Mouse (Mus musculus): ENCODE measurements around the gene Cpne5. TPM values are rescaled to one million over a fixed set of nuclear protein-coding genes. Genes with fewer than 3 reads are reported as not detected.

Gene Cpne5
- polyA plus RNA-seq, 1 experiment from 2014 or later, result 5.3 TPM

DNA sequence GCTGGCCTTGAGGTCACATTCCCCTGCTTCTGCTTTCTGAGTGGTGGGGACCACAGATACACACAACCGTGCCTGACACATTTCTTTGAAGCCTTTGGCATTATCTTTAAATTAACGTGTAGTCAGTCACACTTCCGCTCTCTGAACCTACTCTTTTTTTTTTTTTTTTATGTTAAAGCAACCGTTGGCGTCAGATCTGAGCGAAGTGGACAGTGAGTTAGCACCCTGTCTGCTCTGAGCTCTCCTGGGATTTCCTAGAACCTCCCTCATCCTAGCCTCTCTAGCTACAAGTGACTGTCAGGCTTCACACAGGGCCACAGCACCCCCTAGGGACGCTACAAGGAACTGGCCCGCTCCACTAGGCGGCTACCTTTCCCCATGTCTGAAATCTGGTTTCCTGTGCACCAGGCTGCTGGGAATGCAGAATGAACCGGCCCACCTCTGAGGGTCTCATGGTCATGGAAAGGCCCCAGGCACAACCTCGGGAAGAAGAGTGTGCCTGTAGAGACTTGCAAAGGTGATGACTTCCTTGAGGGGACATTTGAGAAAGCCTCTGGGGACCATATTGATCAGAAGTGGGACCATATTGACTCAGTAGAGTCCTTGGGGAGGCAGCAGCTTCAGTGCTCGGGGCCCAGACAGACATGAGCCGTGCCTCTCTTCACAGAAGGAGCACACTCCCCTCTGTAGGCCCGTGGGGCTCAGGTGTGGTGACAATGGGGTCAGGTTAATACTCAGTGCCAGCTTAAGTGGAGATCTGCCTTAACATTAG, 66.8 kb downstream of the Cpne5 start:
- Histone ChIP-seq H3K4me1 (replicated peaks; ENCODE audit: insufficient read depth, low read length) (peaks cover 4% of the 10 kb centered on the region; the same call in 1 of the 2 replicates), H3K27me3 (ENCODE audit: insufficient read depth, low read length) (no peaks in the 10 kb centered on the region), H3K4me2 (ENCODE audit: low read length) (no peak overlapping the region), H3K9me3 (replicated peaks; ENCODE audit: low read length) (no peaks in the 10 kb centered on the region), H3K36me3 (ENCODE audit: insufficient read depth, low read length) (no peaks in the 10 kb centered on the region), H3K4me3 (replicated peaks; ENCODE audit: low read depth, low read length) (no peak overlapping the region), H3K27ac (0 out of 2 replicates have a peak overlapping the region, but pooled peaks have one; percentile 54), H3K9ac (ENCODE audit: low read depth, low read length) (no peak overlapping the region)
- peak; percentile 95 for TF ChIP-seq CTCF (IDR thresholded peaks at IDR 0.05; ENCODE audit: low read depth)
- 19% methylated on average over 14 of the region's 14 CpGs for WGBS
- ATAC-seq (replicated peaks; ENCODE audit: low FRiP score, low read depth), result peak; percentile 61
- peak; percentile 92 for DNase-seq (ENCODE audit: low spot score)

DNA sequence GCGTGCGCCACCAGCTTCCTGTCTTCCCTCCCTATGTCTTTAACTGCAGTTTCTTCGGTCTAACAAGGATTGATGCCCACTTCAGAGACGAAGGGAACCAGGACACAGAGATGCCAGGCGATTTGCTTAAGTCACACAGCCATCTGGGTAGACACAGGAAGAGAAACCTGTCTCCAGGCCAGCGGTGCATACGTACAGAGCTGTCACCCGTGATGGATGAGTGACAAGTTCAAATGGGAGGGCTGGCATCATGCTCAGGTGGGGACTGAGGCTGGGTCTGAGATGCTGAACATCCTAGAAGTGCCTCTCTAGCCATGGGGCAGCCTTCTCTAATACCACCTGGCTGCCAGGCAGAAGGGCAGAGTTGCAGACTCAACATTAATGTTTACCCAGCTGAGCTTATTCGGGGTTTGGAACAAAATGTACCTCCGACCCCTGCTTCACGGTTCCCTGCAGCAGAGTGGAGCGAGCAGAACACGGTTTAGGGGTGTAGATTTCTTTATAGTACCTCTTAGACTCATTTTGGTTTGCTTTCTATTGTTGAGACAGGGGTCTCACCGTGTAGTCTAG, 67.5 kb downstream of the Cpne5 start:
- no peak for ATAC-seq (replicated peaks; ENCODE audit: low FRiP score, low read depth)
- Histone ChIP-seq H3K27me3 (ENCODE audit: insufficient read depth, low read length) (no peaks in the 10 kb centered on the region), H3K4me2 (ENCODE audit: low read length) (no peak overlapping the region), H3K4me3 (replicated peaks; ENCODE audit: low read depth, low read length) (no peak overlapping the region), H3K27ac (0 out of 2 replicates have a peak overlapping the region, but pooled peaks have one; percentile 54), H3K36me3 (ENCODE audit: insufficient read depth, low read length) (no peaks in the 10 kb centered on the region), H3K9ac (ENCODE audit: low read depth, low read length) (no peak overlapping the region), H3K4me1 (replicated peaks; ENCODE audit: insufficient read depth, low read length) (peaks cover 9% of the 10 kb centered on the region; the same call in 1 of the 2 replicates), H3K9me3 (replicated peaks; ENCODE audit: low read length) (no peaks in the 10 kb centered on the region)
- no peak for TF ChIP-seq CTCF (IDR thresholded peaks at IDR 0.05; ENCODE audit: low read depth)
- DNase-seq (ENCODE audit: low spot score), result no peak
- WGBS, result 55% methylated on average over 14 of the region's 14 CpGs

DNA sequence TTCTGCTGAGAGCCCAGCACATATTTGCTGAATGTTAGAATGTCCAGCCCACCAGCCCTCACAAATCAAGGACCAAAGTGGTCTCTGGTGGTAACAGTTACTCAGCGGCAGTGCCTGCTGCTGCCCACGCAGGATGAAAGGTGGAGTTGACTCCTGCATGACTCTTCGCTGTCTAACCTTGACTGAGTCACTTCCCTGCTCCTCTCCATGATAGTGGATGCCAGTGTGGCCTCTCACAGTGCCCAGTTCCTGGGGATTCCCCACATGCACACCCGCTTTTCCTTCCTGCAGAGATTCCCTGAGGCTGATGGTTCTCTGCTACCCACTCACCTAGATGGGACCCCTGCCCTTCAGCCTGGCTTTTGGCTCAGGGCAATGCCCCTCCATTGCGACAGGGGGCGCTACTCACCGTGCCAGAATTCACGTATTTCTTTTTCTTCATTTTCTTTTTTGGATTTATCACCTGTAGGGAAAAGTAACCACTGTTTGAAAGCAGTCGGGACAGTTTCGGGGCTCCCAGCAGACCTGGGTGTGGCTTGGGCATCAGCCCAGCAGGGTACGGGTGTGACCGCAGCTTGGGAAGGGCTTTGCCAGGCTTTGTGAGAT, 68.9 kb downstream of the Cpne5 start:
- DNase-seq (ENCODE audit: low spot score), result no peak
- ATAC-seq (replicated peaks; ENCODE audit: low FRiP score, low read depth), result no peak
- TF ChIP-seq CTCF (IDR thresholded peaks at IDR 0.05; ENCODE audit: low read depth), result peak; percentile 54; the same call in 1 of the 2 replicates
- H3K9ac ChIP-seq (ENCODE audit: low read depth, low read length), result no peak overlapping the region
- no peak overlapping the region for H3K27ac ChIP-seq
- no peaks in the 10 kb centered on the region for H3K36me3 ChIP-seq (ENCODE audit: insufficient read depth, low read length)
- peaks cover 18% of the 10 kb centered on the region for H3K4me1 ChIP-seq (replicated peaks; ENCODE audit: insufficient read depth, low read length)
- WGBS, result 77% methylated on average over 12 of the region's 12 CpGs
- no peak overlapping the region for H3K4me2 ChIP-seq (ENCODE audit: low read length)
- H3K27me3 ChIP-seq (ENCODE audit: insufficient read depth, low read length), result no peaks in the 10 kb centered on the region
- no peak overlapping the region for H3K4me3 ChIP-seq (replicated peaks; ENCODE audit: low read depth, low read length)
- no peaks in the 10 kb centered on the region for H3K9me3 ChIP-seq (replicated peaks; ENCODE audit: low read length)

DNA sequence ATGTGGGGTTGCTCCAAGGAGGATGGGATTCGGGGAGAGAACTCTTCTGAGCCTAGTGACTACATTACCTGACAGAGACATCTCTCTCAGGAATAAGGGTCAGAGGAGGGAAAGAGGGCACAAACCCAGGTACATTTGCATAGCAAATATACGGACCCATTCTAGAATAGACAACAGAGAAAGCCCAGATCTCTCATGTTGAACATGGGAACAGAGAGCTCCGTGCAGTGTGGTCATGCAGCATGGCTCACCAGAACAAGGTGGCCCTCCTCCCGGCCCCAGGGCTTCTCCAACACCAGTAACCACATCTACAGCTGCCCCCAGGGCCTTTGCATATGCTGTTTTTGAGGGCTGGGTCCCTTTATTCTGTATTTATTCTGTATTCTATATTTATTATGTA, 69.5 kb downstream of the Cpne5 start:
- ATAC-seq (replicated peaks; ENCODE audit: low FRiP score, low read depth), result no peak
- Histone ChIP-seq H3K4me2 (ENCODE audit: low read length) (no peak overlapping the region), H3K27ac (no peak overlapping the region), H3K9ac (ENCODE audit: low read depth, low read length) (no peak overlapping the region), H3K4me1 (replicated peaks; ENCODE audit: insufficient read depth, low read length) (peaks cover 18% of the 10 kb centered on the region), H3K9me3 (replicated peaks; ENCODE audit: low read length) (no peaks in the 10 kb centered on the region), H3K36me3 (ENCODE audit: insufficient read depth, low read length) (no peaks in the 10 kb centered on the region), H3K4me3 (replicated peaks; ENCODE audit: low read depth, low read length) (no peak overlapping the region), H3K27me3 (ENCODE audit: insufficient read depth, low read length) (no peaks in the 10 kb centered on the region)
- WGBS, result 87% methylated on average over 4 of the region's 4 CpGs
- no peak for DNase-seq (ENCODE audit: low spot score)
- TF ChIP-seq CTCF (IDR thresholded peaks at IDR 0.05; ENCODE audit: low read depth), result no peak

DNA sequence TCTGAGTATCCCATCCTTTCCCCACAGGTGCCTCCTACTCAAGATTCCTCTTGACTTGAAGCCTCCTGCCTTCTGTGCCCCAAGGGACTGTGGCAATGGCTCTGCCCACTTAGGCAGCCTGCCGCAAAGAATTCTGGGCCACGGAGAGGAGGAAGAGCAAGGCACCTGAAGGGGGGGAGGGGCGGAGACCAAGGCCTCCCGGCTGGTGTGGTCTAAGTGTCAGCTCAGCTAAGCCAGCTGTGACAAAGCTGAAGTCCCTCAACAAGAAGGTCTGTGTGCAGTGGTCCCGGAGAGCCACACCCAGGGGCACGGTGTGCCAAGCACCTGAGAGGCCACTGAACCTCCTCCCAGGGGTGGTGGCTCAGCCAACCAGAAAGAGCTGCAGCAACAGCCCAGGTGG, 70.6 kb downstream of the Cpne5 start:
- TF ChIP-seq CTCF (IDR thresholded peaks at IDR 0.05; ENCODE audit: low read depth), result no peak
- Histone ChIP-seq H3K36me3 (ENCODE audit: insufficient read depth, low read length) (no peaks in the 10 kb centered on the region), H3K9me3 (replicated peaks; ENCODE audit: low read length) (no peaks in the 10 kb centered on the region), H3K4me1 (replicated peaks; ENCODE audit: insufficient read depth, low read length) (peaks cover 18% of the 10 kb centered on the region), H3K4me3 (replicated peaks; ENCODE audit: low read depth, low read length) (no peak overlapping the region), H3K4me2 (ENCODE audit: low read length) (no peak overlapping the region), H3K27ac (peak overlapping the region; percentile 72; the same call in 1 of the 2 replicates), H3K9ac (ENCODE audit: low read depth, low read length) (no peak overlapping the region), H3K27me3 (ENCODE audit: insufficient read depth, low read length) (no peaks in the 10 kb centered on the region)
- WGBS, result 42% methylated on average over 6 of the region's 6 CpGs
- DNase-seq (ENCODE audit: low spot score) (no peak), ATAC-seq (replicated peaks; ENCODE audit: low FRiP score, low read depth) (no peak)

DNA sequence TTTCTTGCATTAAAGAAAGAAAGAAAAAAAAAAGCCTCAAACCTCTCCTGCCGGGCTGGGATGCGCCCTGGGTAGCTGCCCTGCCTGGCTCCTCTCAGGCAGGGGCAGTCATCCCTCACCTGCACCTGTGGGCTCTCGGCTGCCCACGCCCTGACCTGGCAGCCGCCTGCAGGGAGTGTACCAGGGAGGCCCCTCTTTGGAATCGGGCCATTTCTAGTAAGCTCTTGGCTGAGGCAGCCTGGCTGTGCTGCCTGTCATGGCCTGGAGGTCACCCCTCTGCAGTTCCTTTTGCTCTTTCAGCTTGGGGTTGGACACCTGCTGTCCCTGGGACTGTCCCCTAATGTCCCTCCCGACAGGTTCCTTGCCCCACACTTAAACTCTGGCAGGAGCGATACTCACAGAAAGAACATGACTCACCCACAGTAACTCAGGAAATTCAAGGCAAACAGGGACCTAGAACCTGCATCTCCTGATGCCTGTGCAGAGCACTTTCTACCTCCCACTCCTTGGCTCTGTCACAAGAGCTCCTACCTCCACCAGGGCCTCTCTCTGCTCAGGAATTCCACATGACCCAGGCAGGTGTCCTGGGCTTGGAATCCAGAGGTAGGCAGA, 71.9 kb downstream of the Cpne5 start:
- TF ChIP-seq CTCF (IDR thresholded peaks at IDR 0.05; ENCODE audit: low read depth), result no peak
- Histone ChIP-seq H3K27ac (peak overlapping the region; percentile 72), H3K9me3 (replicated peaks; ENCODE audit: low read length) (no peaks in the 10 kb centered on the region), H3K36me3 (ENCODE audit: insufficient read depth, low read length) (no peaks in the 10 kb centered on the region), H3K4me1 (replicated peaks; ENCODE audit: insufficient read depth, low read length) (peaks cover 18% of the 10 kb centered on the region), H3K4me2 (ENCODE audit: low read length) (no peak overlapping the region), H3K9ac (ENCODE audit: low read depth, low read length) (no peak overlapping the region), H3K4me3 (replicated peaks; ENCODE audit: low read depth, low read length) (no peak overlapping the region), H3K27me3 (ENCODE audit: insufficient read depth, low read length) (no peaks in the 10 kb centered on the region)
- ATAC-seq (replicated peaks; ENCODE audit: low FRiP score, low read depth), result no peak
- no peak for DNase-seq (ENCODE audit: low spot score)
- 40% methylated on average over 8 of the region's 8 CpGs for WGBS
